Mouse (Mus musculus): ENCODE measurements at regions not wholly inside any gene's neighbourhood (a gene's known extent, or its start where the extent isn't known, plus 50 kb on each side); places are given as distances from the start of the nearest gene placed in this dataset.

DNA sequence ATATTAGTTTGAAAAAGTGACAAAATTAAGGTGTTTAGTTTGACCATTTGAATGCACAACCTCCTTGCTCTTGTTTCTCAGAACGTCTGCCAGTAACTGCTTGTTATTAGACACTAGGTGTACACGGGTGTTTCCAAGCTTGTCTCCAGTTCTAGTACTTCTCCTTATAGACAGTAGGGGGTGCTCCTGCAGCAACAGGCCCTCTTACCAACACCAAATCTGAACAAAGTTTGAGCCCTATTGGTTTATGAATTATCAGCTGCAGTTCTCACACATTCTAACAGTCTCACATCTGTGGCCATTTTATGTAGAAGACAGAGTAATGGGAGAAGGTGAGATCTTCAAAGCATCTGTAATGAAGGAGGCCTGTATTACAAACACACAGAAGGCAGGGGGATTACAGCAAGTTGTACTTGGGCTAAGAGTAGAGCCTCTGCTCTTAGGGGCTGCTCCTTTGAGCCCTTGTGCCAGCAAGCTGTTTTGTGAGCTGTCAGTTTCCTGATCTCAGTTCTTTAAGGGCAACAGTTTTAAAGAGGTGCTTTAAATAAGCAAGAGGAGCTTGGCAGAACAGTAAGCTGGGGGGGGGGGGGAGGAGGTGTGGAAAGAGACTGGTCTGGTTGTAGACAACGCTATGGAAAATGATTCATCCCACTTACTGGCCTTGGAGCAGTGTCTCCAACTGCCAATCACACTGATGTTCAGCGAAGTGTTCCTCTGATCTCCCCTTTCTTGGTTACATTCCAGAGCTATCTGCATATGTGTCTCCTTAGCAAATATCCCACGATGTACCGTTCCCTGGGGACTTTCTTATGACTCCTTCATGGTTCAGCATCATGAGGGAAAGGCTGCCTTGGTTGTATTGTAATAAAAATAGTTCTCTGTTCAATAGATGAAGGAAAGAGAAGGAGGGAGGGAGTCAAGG, 71.3 kb upstream of the Cep162 start:
- no peak for DNase-seq

DNA sequence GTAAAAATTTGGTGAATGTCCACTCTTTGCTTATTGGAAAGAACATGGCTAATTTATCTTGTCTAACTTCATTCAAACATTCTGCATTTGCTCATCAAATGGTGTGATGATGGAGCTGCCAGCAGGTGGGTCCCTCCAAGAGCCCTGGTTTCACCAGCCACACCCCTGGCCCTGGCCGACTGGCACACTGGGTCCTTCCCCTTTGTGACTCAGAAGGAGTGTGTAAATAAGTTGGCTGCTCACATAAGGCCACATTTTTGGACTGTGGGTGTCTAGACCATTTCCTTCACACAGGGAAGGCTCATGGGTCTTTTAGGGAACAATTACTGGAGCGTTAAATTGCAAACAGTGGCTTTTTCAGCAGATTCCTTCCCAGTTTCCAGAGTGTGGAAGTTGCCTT, 68.4 kb upstream of the Cep162 start:
- DNase-seq = no peak

DNA sequence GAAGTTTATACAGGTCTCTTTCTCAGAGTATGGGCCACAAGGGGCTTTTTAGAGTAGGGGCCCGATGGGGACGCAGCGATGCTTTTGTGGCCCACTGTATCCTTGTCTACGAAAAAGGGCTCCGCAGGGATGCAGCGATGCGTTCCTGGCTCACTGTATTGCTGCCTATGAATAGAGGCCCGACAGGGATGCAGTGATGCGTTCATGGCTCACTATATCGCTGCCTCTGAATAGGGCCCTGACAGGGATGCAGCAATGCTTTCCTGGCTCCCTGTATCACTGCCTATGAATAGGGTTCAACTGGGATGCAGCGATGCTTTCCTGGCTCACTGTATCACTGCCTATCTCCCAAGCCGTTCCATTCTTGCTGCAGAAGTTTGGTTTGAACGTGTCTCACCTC, 65.4 kb upstream of the Cep162 start:
- DNase-seq = no peak

DNA sequence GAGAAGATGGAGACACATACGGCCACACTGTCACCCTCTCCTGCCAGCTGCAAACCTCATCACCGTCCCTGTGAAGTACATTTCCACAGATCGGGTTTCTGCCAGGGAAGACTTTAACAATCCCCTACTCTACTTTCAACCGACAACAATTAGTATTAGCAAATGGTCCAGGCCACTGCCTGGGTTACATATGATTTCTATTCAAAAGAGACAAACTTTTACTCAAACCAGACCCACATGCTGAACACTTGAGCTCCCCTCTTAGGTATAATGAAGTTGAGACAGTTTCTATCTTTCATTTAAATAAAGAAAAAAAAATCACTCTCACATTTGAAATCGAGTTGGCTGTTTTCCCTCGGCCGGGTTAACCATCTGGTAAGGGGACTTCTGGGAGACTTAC, 63.4 kb upstream of the Cep162 start:
- no peak for DNase-seq

DNA sequence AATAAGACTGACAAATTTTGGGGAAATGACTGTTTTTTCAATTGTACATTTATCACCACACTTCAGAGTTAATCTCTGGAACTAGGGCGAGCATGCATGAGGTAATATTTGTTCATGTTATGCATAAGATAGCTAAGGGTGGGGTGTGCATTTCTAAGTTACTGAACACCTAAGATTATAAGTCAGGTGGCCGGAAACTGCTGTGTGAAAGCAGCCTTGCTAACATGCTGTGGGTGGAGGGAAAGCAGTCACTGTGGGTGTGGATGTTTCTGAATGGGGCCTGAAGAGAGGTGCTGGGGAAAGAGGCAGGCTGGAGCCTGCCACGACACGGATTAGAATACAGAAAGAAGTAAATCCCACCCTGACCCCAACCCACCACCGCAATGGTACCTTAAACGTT, 54.8 kb upstream of the Cep162 start:
- DNase-seq = no peak
